Mouse (Mus musculus): Measurements from ENCODE around the gene Hoxc8.

DNA sequence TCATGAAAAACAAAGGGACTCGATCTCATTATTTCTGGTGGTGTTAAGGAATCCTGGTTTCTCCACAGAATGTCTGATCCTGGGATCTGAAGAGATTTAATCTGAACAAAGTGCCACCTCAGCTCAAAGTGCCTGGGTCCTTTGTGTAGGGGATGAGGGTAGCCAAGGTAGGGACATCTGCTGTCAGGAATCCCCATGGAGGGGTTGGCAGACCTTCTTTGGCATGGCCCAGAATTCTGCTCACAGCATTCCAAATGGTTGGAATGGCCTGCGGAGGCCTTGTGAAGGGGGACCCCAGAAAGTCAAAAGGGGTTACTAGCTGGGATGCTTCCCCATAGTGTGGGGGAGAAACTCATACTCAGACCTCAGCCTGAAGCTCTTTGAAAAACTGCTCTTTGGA lies 41.6 kb upstream of the Hoxc8 start:
- TF ChIP-seq POLR2A (IDR thresholded peaks at IDR 0.05; ENCODE audit: extremely low read depth, insufficient read depth, low read length) (no peak), CTCF (IDR thresholded peaks at IDR 0.05; ENCODE audit: extremely low read depth, insufficient read depth, low read length) (no peak)
